Mouse (Mus musculus) common myeloid progenitor, adult 5-6 weeks (primary cell): ENCODE data around the gene Gimap1. TPM values are rescaled to one million over a fixed set of nuclear protein-coding genes. Genes with fewer than 3 reads are reported as not detected.

Source experiments
- ATAC-seq: replicated peaks from 2 replicates; pipeline ENCODE4 v1.8.0; 2016; ENCODE audit warnings: low read depth, mild to moderate bottlenecking, moderate TSS enrichment, inconsistent platforms; ENCODE audit not compliant: poor library complexity, severe bottlenecking
- total RNA-seq: library from RNA; stranded (forward); fragments of 200-1000, 187-1606 nt; gene quantifications from 2 replicates; pipeline ENCODE4 v1.2.3, GENCODE M21; 2017

Gene Gimap1
- total RNA-seq, 1 experiment from 2014 or later, result 38.7 TPM

GRCm38 (mm10) chr6:48737688-48738087, 1.2 kb upstream of the Gimap1 start:
- no peak for ATAC-seq

- no peak for ATAC-seq
Observed at GRCm38 (mm10) chr6:48739780-48740055, 864 bp downstream of the Gimap1 start.

GRCm38 (mm10) chr6:48740501-48741169, 1.8 kb downstream of the Gimap1 start:
- ATAC-seq, result no peak

GRCm38 (mm10) chr6:48741273-48741672, 2.4 kb downstream of the Gimap1 start:
- no peak for ATAC-seq

GRCm38 (mm10) chr6:48741711-48742206, 2.9 kb downstream of the Gimap1 start:
- ATAC-seq, result no peak

GRCm38 (mm10) chr6:48742422-48743351, 3.8 kb downstream of the Gimap1 start:
- no peak for ATAC-seq

- ATAC-seq, result no peak
Observed at GRCm38 (mm10) chr6:48745490-48745889, 6.6 kb downstream of the Gimap1 start.

GRCm38 (mm10) chr6:48745959-48746889, 7.4 kb downstream of the Gimap1 start, which contains the start of gene Gimap5:
TSS of gene Gimap5 (plus strand) at chr6:48746197.
- ATAC-seq, result peak; percentile 85

GRCm38 (mm10) chr6:48747091-48747966, 8.5 kb downstream of the Gimap1 start:
- peak; percentile 24; the same call in 1 of the 2 replicates for ATAC-seq

- ATAC-seq, result no peak
Observed at GRCm38 (mm10) chr6:48763567-48764270, 24.9 kb downstream of the Gimap1 start.

GRCm38 (mm10) chr6:48764496-48764895, 25.6 kb downstream of the Gimap1 start:
- no peak for ATAC-seq

GRCm38 (mm10) chr6:48768178-48768869, 29.5 kb downstream of the Gimap1 start:
- ATAC-seq, result no peak

GRCm38 (mm10) chr6:48768933-48769332, 30.1 kb downstream of the Gimap1 start:
- ATAC-seq, result no peak

GRCm38 (mm10) chr6:48770696-48771095, 31.8 kb downstream of the Gimap1 start, which contains the start of gene Gimap3:
TSS of gene Gimap3 (minus strand) at chr6:48770851.
- no peak for ATAC-seq

GRCm38 (mm10) chr6:48772030-48772429, 33.2 kb downstream of the Gimap1 start:
- ATAC-seq, result peak; percentile 81

- no peak for ATAC-seq
Observed at GRCm38 (mm10) chr6:48784406-48784805, 45.6 kb downstream of the Gimap1 start.

GRCm38 (mm10) chr6:48785189-48785588, 46.3 kb downstream of the Gimap1 start:
- ATAC-seq, result no peak

GRCm38 (mm10) chr6:48785601-48786000, 46.7 kb downstream of the Gimap1 start:
- ATAC-seq, result no peak
